Mouse (Mus musculus) embryonic stem cell, embryonic (primary cell): ENCODE data around the gene Gm20696.

Experiments
- CTCF ChIA-PET, 4 experiments: fragments of 300-600 bp in 2 of 4; fragments of 350-600 bp in 2 of 4; sonication (Branson Sonifier 250); formaldehyde crosslinking; loops; one replicate each; lab custom pipeline; 2022; ENCODE audit warnings: inconsistent platforms in 2 of 4; lab: Charles Lee
- POLR2A ChIA-PET, 4 experiments: fragments of 300-600 bp in 2 of 4; fragments of 350-600 bp in 2 of 4; sonication (Branson Sonifier 250); formaldehyde crosslinking; loops; one replicate each; lab custom pipeline; 2022; ENCODE audit warnings: antibody characterized with exemption in 4 of 4, inconsistent platforms in 1 of 4; lab: Charles Lee

Gene Gm20696

GRCm38 (mm10) chr6:99299196-99299595 lies 367.4 kb downstream of the Gm20696 start:
- POLR2A ChIA-PET = no interaction called here
- CTCF ChIA-PET = no interaction called here

GRCm38 (mm10) chr6:99297535-99297934 lies 369.1 kb downstream of the Gm20696 start:
- CTCF ChIA-PET = interaction anchor here in 1 of 4 experiments (0.6 kb wide), 1 partner anchor 683 kb away, joined by 4 read pairs; no protein-coding TSS in a partner anchor

GRCm38 (mm10) chr6:99295495-99295894 lies 371.1 kb downstream of the Gm20696 start:
- ChIA-PET CTCF (no interaction called here), POLR2A (no interaction called here)

More at GRCm38 (mm10) chr6:99297535-99297934, 369.1 kb downstream of the Gm20696 start:
- POLR2A ChIA-PET = no interaction called here

GRCm38 (mm10) chr6:99289220-99289619 lies 377.4 kb downstream of the Gm20696 start:
- ChIA-PET CTCF (no interaction called here), POLR2A (no interaction called here)

GRCm38 (mm10) chr6:99285026-99285425 lies 381.6 kb downstream of the Gm20696 start:
- POLR2A ChIA-PET = no interaction called here
- CTCF ChIA-PET = no interaction called here

- CTCF ChIA-PET = no interaction called here
- POLR2A ChIA-PET = no interaction called here
Observed at GRCm38 (mm10) chr6:99284019-99284418, 382.6 kb downstream of the Gm20696 start.

- CTCF ChIA-PET = no interaction called here
- POLR2A ChIA-PET = no interaction called here
Observed at GRCm38 (mm10) chr6:99282866-99283657, 383.5 kb downstream of the Gm20696 start.

- CTCF ChIA-PET = no interaction called here
- POLR2A ChIA-PET = no interaction called here
Observed at GRCm38 (mm10) chr6:99281433-99281832, 385.2 kb downstream of the Gm20696 start.

GRCm38 (mm10) chr6:99280619-99281018 lies 386.0 kb downstream of the Gm20696 start:
- CTCF ChIA-PET = interaction anchor here in 1 of 4 experiments (0.6 kb wide), 1 partner anchor 15 kb away, joined by 3 read pairs; no protein-coding TSS in a partner anchor
- POLR2A ChIA-PET = no interaction called here

- POLR2A ChIA-PET = no interaction called here
- CTCF ChIA-PET = no interaction called here
Observed at GRCm38 (mm10) chr6:99277251-99277650, 389.3 kb downstream of the Gm20696 start.

GRCm38 (mm10) chr6:99276297-99276653 lies 390.3 kb downstream of the Gm20696 start:
- CTCF ChIA-PET = interaction anchor here in 1 of 4 experiments (0.6 kb wide), 1 partner anchor 628 kb away, joined by 9 read pairs; no protein-coding TSS in a partner anchor
- POLR2A ChIA-PET = no interaction called here

GRCm38 (mm10) chr6:99275381-99276296 lies 391.0 kb downstream of the Gm20696 start:
- ChIA-PET POLR2A (no interaction called here), CTCF (interaction anchor here in 2 of 4 experiments (0.6 kb wide), 2 partner anchors 179 to 627 kb away, joined by 9 read pairs; no protein-coding TSS in a partner anchor)

- ChIA-PET POLR2A (no interaction called here), CTCF (no interaction called here)
Observed at GRCm38 (mm10) chr6:99274667-99275066, 391.9 kb downstream of the Gm20696 start.

- ChIA-PET CTCF (no interaction called here), POLR2A (no interaction called here)
Observed at GRCm38 (mm10) chr6:99274222-99274621, 392.4 kb downstream of the Gm20696 start.

GRCm38 (mm10) chr6:99273177-99273576 lies 393.4 kb downstream of the Gm20696 start:
- ChIA-PET POLR2A (interaction anchor here in 1 of 4 experiments (0.5 kb wide), 1 partner anchor 247 kb away, joined by 3 read pairs; no protein-coding TSS in a partner anchor), CTCF (no interaction called here)

- CTCF ChIA-PET = no interaction called here
- POLR2A ChIA-PET = no interaction called here
Observed at GRCm38 (mm10) chr6:99272174-99272573, 394.4 kb downstream of the Gm20696 start.

GRCm38 (mm10) chr6:99271741-99272140 lies 394.9 kb downstream of the Gm20696 start:
- CTCF ChIA-PET = no interaction called here

GRCm38 (mm10) chr6:99269921-99270320 lies 396.7 kb downstream of the Gm20696 start:
- ChIA-PET POLR2A (no interaction called here), CTCF (no interaction called here)

More at GRCm38 (mm10) chr6:99271741-99272140, 394.9 kb downstream of the Gm20696 start:
- POLR2A ChIA-PET = no interaction called here

- ChIA-PET POLR2A (no interaction called here), CTCF (no interaction called here)
Observed at GRCm38 (mm10) chr6:99268171-99269061, 398.2 kb downstream of the Gm20696 start.
